Mouse (Mus musculus) gastrocnemius, postnatal 25 days (tissue): ENCODE results near the gene Rps6kl1. TPM values are rescaled to one million over a fixed set of nuclear protein-coding genes. Genes with fewer than 3 reads are reported as not detected.

Source experiments
- DNase-seq: peaks from one replicate; pipeline ENCODE4 v3.0.0; 2022
- long read RNA-seq, 2 experiments: library from polyadenylated mRNA; stranded (forward); transcript quantifications; one replicate each; pipeline ENCODE4 v2.0.0; 2021
- total RNA-seq, 2 experiments: library from RNA; stranded (reverse); gene quantifications; 1 replicate in 1 of 2; 2 replicates in 1 of 2; pipeline ENCODE4 v1.2.3; 2021

Gene Rps6kl1
- 1 to 10 TPM in 1 of 2 experiments, under 1 TPM in 1; 0.95 to 1.1 TPM for total RNA-seq
- long read RNA-seq, experiment 1, partial matches to known transcripts: 0 of 1 reads
- long read RNA-seq, experiment 1, other reads (novel, unspliced or antisense): 0 of 1 reads
- long read RNA-seq, experiment 2: 0 reads

- DNase-seq: no peak
Measured at GRCm38 (mm10) chr12:85151002-85151774, at the start of gene Rps6kl1. Rps6kl1 (minus strand) TSS chr12:85151264.

- no peak for DNase-seq
Measured at GRCm38 (mm10) chr12:85199954-85200353, 48.9 kb upstream of the Rps6kl1 start.

- DNase-seq: no peak
Measured at GRCm38 (mm10) chr12:85197936-85198335, 46.9 kb upstream of the Rps6kl1 start.

- DNase-seq: no peak
Measured at GRCm38 (mm10) chr12:85197371-85197770, 46.3 kb upstream of the Rps6kl1 start.

GRCm38 (mm10) chr12:85196191-85196590 is 45.1 kb upstream of the Rps6kl1 start:
- DNase-seq: no peak

- DNase-seq: peak; percentile 65
Measured at GRCm38 (mm10) chr12:85195086-85195485, 44.0 kb upstream of the Rps6kl1 start.

- peak; percentile 83 for DNase-seq
Measured at GRCm38 (mm10) chr12:85194623-85195018, 43.6 kb upstream of the Rps6kl1 start.

- peak; percentile 75 for DNase-seq
Measured at GRCm38 (mm10) chr12:85193923-85194622, 43.0 kb upstream of the Rps6kl1 start.

- no peak for DNase-seq
Measured at GRCm38 (mm10) chr12:85193146-85193545, 42.1 kb upstream of the Rps6kl1 start.

- DNase-seq: peak; percentile 72
Measured at GRCm38 (mm10) chr12:85192461-85193108, 41.5 kb upstream of the Rps6kl1 start.

GRCm38 (mm10) chr12:85190290-85190689 is 39.2 kb upstream of the Rps6kl1 start:
- no peak for DNase-seq

- no peak for DNase-seq
Measured at GRCm38 (mm10) chr12:85186361-85186760, 35.3 kb upstream of the Rps6kl1 start.

GRCm38 (mm10) chr12:85185810-85186209 is 34.7 kb upstream of the Rps6kl1 start:
- no peak for DNase-seq

- no peak for DNase-seq
Measured at GRCm38 (mm10) chr12:85184118-85184517, 33.1 kb upstream of the Rps6kl1 start.

GRCm38 (mm10) chr12:85182898-85183297 is 31.8 kb upstream of the Rps6kl1 start:
- no peak for DNase-seq

GRCm38 (mm10) chr12:85182345-85182643 is 31.2 kb upstream of the Rps6kl1 start:
- no peak for DNase-seq

GRCm38 (mm10) chr12:85181475-85182344 is 30.6 kb upstream of the Rps6kl1 start:
- DNase-seq: no peak

- no peak for DNase-seq
Measured at GRCm38 (mm10) chr12:85178294-85178693, 27.2 kb upstream of the Rps6kl1 start.

- no peak for DNase-seq
Measured at GRCm38 (mm10) chr12:85177740-85178239, 26.7 kb upstream of the Rps6kl1 start, which contains the start of gene Pgf. Pgf (minus strand) TSS chr12:85177790.

- DNase-seq: no peak
Measured at GRCm38 (mm10) chr12:85176846-85177523, 25.9 kb upstream of the Rps6kl1 start.
